Mouse (Mus musculus): ENCODE measurements around the gene Phtf2.
"Not testable (repeated sequence)": the region's sequence is repeated elsewhere in the genome, so short reads cannot be mapped to it uniquely, and the experiment has no call there.

Phtf2 gene

GRCm38 (mm10) chr5:20864216-20864969, 17.5 kb downstream of the Phtf2 start:
- no peak for DNase-seq (ENCODE audit: low read depth)

DNA sequence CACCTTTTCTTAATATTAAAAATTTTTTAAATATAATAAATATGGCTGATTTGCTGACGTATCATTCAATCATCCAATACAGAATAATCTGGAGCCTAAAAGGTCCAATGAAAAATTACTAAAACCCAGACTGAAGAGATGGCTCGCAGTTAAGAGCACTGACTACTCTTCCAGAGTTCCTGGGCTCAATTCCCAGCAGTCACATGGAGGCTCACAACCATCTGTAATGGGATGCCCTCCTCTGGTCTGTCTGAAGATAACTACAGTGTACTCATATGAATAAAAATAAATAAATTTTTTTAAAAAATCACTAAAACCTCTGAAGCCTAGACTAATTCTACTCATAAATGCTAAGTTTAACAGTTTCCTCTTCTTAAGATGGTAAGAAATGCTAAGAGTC, 20.0 kb downstream of the Phtf2 start:
- DNase-seq (ENCODE audit: low read depth): no peak

DNA sequence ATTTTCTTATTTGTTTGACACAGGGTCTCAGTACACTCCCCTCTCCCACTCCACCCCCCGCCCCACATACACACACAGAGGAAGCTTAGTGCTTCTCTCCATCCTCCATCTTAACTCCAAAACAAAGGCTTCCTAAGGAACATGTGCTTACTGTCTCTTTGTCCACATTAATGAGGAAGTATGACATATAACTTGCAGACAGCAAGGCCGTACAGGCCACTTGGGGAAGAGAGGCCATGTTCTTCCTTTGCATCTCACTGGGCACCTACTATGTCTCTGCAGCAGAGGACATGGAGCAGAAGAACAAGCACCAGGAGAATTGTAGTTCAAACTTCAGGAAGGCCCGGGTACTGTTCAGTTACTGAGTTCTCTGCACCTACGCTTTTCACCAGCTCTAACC, 21.4 kb downstream of the Phtf2 start:
- no peak for DNase-seq (ENCODE audit: low read depth)

DNA sequence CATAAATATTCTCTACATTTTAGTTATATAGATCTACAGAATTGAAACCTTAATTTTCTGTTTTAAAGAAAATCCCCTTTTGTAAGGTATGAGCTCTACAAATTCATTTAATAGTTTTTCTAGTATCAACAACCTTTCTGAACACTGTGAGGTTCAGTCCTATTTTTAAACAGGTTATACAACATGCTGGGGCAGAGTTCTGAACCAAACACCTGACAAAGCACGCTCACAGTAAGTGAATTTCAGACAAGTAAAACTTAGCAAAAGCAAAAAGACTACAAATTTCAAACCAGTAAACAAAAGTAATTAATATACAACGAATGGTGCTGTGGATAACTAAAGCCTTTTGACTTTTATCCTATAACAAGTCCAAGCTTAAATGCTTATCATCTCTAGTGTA, 23.5 kb downstream of the Phtf2 start:
- no peak for DNase-seq (ENCODE audit: low read depth)

DNA sequence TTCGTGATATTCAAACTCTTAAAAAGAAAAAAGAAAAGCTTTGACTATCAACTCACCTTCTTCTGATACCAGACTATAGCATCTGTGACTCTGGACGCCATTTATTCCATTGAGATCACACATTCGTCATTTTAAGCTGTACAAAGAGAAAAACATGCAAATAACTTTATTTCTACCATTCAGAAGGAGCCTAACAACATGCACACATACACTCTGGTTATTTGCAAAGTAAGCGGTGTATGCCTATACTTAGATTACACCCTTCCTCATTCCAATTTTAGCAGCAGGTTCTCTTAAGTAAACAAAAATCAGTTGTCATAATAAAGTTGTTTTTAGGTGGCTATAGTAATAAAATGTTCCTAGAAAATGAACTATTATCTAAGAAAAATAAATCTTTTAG, 26.9 kb downstream of the Phtf2 start:
- no peak for DNase-seq (ENCODE audit: low read depth)

DNA sequence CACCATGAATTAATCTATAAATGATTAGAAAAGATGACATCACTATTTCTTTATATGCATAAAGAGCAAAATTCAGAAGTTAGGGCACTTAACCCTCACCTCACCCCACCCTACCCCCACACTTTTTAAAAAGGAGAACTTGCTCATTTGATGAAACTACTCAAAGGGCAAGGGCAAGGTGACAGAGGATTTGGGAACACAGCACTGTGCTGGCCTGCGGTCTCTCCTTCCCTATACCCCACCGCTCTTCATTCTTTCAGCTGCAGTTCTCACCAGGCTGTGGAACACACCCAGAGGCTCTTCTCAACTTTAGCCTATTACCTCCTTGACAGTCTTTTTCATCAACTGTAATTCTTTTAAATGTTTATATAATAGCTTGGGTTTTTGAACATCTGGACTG, 34.9 kb downstream of the Phtf2 start:
- no peak for DNase-seq (ENCODE audit: low read depth)

GRCm38 (mm10) chr5:20843816-20844215, 38.1 kb downstream of the Phtf2 start:
- DNase-seq (ENCODE audit: low read depth): no peak

- DNase-seq (ENCODE audit: low read depth): no peak
Observed at GRCm38 (mm10) chr5:20843405-20843804, 38.5 kb downstream of the Phtf2 start.

DNA sequence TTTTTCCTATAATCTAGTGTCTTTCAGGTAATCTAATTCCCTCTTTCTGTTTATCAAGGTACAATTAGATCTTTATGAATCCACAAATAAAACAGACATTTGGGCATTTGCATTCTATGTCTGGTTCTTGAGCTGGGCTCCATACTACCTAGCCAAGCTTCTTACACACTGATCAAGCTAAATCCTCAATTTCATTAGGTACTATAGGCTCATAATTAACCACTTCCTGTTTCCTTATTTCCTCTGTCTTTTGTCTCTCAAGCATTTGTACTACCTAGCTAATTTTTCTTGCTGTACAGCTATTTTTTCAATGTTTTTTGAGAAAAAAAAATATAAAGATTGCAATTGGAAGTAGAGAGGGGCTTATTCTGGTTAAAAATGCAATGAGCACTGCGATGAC, 44.8 kb downstream of the Phtf2 start:
- DNase-seq (ENCODE audit: low read depth): no peak

GRCm38 (mm10) chr5:20834399-20834798, 47.5 kb downstream of the Phtf2 start:
- no peak for DNase-seq (ENCODE audit: low read depth)

DNA sequence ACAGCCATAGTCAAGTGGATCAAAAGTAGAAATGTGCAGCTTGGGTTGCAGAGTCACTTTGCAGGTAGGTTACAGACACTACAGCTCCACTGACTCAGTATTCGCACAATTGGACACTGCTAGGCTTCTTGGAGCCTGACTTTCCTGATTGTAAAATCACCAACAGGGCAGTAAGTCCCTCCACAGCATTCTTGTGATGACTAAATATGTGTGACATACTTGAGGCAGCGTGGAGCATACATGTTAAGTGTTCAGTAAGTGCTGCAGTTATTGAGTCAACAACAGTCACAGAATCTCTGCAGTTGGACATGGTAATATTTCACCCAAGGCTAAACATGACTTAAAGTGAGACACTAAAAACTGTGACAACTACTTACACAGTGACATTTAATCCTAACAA, 50.5 kb downstream of the Phtf2 start:
- no peak for DNase-seq (ENCODE audit: low read depth)

DNA sequence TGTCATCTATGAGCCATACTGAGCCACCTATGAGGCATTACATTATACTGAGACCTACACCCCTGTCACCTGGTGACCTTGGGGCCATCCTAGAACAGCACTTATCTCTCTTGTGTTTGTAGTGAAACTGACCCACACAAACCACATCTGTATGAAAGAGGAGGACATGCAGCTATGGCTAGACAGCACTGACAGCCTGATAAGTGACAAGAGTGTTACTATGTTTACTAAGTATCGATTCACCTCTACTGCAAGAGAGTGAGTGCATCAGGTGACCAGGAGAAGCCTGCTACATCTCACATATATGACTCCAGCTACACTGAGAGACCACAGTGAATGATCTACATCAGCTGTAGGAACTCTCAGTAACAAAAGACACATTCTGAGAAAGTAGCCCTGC, 51.2 kb downstream of the Phtf2 start:
- DNase-seq (ENCODE audit: low read depth): no peak

DNA sequence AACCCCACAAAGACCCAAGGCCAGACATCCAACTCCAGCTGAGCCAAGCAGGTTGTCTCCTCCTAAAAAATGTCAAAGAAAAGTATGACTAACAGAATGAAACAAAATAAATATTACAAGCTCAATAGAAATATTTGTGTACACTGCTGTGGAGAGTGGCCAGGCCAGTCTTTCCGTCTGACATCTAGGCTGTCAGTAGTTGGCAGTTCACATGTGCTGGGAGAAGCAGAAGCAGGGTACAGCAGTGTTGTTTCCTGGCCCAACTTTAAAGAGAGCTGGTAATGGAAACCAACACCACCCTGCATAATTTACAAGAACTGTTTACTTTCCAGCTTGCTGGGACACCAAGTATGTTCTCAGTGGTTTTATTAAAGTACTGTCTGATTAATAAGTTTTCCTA, 60.3 kb downstream of the Phtf2 start:
- no peak for DNase-seq (ENCODE audit: low read depth)

GRCm38 (mm10) chr5:20821122-20821521, 60.8 kb downstream of the Phtf2 start:
- no peak for DNase-seq (ENCODE audit: low read depth)

DNA sequence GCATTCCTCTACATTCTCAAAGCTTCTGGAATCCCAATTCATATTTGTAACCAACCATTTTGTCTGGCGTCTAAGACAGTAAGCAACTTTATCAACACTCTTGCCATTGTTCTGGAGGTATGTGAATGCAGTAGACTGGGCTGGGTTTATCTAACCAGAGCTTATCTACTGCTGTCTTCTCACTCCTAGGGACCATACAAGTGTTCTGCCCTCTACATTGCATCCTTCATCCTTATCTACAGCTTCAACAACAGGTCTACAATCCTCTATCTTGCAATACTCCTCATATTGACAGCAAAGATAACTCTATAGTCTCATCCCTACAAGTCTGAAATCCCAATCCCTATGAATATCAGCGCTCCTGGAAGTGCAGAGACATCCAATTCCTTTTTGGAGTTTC, 66.8 kb downstream of the Phtf2 start:
- DNase-seq (ENCODE audit: low read depth): no peak

GRCm38 (mm10) chr5:20810449-20810848, 71.5 kb downstream of the Phtf2 start:
- no peak for DNase-seq (ENCODE audit: low read depth)

DNA sequence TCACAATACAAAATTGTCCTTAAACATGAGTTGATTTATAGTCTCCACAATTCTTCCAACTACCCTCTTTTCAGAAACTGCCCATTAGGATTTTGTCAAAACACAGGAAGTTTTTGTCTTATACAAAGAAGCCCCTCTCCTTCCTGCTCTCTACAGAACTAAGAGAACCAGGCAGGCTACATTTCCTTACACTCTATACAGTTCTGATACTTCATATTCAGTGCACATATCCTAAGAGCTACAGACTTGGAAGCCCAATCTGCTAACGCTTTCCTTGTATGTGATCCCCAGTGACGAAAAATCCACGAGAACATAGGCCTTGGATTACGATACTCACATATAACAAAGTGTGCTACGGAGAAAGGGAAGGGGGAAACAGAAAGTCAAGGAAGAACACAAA, 86.0 kb downstream of the Phtf2 start:
- no peak for DNase-seq (ENCODE audit: low read depth)

GRCm38 (mm10) chr5:20791793-20792554, 90.0 kb downstream of the Phtf2 start:
- DNase-seq (ENCODE audit: low read depth): no peak

DNA sequence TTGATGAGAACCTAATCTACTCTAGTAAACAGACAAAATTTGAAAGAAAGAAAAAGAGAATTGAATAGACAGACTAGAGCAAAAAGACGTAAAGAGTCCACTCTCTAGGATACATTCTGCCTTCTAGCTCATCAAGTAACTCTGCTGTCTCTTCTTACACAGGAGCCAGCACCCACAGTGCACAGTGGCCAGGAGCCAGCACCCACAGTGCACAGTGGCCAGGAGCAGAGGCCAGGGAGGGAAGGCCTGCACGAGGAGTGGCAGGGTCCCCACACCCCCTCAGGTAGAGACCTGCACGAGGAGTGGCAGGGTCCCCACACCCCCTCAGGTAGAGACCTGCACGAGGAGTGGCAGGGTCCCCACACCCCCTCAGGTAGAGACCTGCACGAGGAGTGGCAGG, 95.5 kb downstream of the Phtf2 start:
- DNase-seq (ENCODE audit: low read depth): not testable (repeated sequence)

DNA sequence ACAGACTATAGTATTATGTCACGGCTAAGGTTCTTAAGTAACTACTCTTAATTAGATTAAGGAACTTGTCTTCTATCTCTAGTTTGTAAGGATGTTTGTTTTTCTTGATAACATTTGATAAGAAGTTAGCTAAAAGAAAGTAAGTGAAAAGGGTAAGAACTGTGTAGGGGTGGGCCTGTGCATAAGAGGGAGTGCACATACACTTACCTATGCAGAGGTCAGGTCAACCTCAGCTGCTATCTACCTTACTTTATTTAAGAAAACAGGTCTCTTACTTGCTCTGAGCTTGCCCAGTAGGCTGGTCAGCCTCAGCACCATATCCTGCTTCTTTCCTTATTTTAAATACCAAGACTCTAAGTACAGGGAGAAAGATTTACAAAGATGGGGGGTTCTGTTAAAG, 100.8 kb downstream of the Phtf2 start:
- DNase-seq (ENCODE audit: low read depth): no peak

- DNase-seq (ENCODE audit: low read depth): no peak
Observed at GRCm38 (mm10) chr5:20779191-20779590, 102.7 kb downstream of the Phtf2 start.

DNA sequence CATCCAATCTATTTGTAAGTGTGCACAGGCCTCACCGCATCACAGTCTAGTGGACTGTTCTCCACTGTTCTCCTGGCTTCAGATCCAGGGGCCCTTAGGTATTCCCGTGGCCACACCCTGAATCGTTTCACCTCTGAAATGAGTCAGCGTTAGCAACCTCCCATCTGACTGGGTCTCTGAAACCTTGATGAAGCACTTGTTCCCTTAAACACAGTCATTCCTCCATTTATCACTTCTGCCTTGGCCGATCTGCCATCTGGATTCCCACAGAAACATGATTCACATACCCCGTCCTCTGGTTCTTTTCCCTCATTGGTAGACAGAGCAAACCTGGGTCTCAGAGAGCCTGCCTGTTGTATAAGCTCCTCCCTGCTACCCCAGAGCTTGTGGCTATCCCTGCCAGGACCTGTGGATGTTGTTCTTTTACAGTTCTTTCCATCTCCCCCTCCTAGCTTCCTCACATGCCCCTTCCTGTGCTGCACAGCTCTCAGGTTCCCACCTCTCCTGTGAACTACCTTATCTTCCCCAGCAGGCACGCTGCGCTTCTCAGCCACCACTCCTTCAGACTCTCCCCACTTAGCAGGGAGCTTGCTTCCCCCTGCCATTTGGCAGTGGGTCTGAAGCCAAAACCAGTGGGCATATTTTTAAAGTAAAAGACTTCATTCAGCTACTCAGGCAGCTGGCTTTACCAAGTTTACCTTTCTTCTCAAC, 103.5 kb downstream of the Phtf2 start:
- no peak for DNase-seq (ENCODE audit: low read depth)

DNA sequence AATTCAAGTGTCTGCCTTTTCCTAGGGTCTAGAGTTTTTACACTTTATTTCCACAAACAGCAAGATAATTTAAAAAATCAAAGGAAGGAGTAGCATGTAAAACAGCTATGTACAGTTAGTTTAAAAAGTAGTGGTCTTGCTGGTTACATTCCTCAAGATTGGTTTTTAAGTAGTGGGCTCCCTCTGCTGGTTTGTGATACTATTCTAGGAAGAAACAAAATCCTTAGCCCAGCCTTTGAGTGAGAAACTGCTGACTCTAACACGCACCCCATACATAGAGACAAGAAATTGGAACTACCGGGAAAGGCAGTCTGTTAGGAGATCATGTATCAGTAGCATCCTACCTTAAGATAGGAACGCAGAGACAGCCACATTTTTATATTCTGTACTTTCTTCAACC, 108.6 kb downstream of the Phtf2 start:
- no peak for DNase-seq (ENCODE audit: low read depth)

Measured in c-Kit-positive CD71-positive TER-119-negative erythroid progenitor cells, embryonic 14.5 days (primary cell).